Mouse (Mus musculus) right cerebral cortex, adult 2 months (tissue): ENCODE data around the gene Capn5.
"Not testable (repeated sequence)": the region's sequence is repeated elsewhere in the genome, so short reads cannot be mapped to it uniquely, and the experiment has no call there.

Experiments
- DNase-seq, 2 experiments: peaks; one replicate each; pipeline ENCODE4 v3.0.0; 2021 to 2022; ENCODE audit warnings: low spot score in 2 of 2

Gene Capn5

DNA sequence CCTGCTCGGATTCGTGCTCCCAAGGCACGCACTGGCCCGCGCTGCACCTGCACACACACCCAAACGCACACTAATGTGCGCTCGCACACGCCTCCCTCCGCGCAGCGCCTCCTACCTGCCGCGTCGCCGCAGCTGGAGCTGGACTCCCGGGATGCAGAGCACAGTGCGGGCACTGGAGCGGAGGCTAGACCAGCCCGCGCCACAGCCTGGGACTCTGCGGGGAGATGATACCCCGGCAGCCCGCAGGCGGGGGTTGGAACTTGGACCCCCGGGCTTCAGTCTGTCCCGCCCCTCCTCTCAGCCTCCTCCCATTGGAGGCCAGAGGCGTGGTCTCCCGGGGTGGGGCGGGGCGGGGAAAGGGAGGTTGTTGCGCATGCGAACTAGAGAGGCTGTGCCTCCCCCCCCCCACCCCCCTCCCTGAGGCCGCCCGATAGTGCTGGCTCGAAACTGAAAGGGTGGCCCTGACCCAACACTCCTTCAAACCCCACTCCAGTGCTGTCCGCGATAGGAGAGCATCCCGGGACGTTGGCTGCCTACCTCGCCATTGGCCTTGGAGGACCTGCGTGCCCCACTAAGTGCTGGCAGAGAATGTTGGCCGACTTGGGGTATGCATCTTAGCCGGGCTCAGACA is at the start of gene Capn5:
Capn5 (minus strand) TSS at position 346 of the 631 bp plus-strand sequence.
- peak; percentile 46 to 57 for DNase-seq

DNA sequence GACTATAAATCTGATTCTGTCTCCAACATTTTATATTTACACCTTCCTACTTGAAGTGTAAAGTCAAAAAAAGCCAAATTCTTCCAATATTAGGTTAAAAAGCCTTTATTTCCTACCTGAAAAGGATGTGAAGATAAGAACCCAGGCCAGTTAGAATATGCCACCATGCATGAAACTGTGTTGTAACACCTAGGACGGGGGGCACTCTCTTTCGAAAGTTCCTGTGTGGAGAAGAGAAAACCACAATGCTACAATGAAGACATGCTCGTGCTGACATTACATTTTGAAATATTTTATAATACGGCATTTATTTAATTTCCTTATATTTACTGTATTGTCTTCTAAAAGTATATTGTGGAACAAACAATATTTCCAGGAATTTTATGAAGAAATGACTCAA is 45.7 kb upstream of the Capn5 start:
- DNase-seq: no peak

DNA sequence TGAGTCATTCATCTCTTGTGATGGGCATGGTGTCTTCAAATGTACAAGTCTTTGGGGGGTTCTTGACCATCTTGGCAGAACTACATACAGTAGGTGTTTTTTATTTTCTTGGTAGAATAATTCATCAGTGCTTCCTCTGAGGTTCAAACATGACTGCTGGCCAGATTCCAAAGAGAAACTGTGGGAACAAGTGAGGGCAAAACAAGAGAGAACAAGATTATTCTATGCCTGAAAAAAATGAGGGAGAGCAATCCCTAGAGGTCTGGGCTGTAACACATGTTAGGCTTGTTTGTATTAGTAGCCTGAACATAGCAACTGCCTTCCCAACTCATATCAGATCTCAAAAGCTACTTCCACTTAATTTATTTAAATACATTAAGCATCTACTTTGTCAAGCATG is 38.6 kb upstream of the Capn5 start:
- DNase-seq: no peak

DNA sequence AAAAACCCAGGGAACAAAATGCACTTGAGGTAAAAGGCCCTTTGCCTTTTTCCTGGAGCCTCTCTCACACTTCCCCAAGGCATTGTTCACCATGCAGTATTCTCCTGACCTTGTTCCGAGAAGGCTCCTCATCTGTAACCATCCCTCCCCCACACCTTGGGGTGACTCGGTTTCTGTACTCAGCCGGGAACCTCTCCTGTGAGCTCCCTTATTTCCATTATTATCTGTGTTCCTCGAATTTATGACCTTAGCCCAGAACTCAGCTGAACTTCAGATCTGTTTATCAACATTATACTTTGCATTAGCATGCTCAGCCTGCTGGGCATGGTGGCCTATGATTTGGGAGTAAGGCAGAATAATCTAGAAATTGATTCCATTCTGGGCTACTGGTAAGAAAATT is 24.9 kb upstream of the Capn5 start:
- DNase-seq: no peak

DNA sequence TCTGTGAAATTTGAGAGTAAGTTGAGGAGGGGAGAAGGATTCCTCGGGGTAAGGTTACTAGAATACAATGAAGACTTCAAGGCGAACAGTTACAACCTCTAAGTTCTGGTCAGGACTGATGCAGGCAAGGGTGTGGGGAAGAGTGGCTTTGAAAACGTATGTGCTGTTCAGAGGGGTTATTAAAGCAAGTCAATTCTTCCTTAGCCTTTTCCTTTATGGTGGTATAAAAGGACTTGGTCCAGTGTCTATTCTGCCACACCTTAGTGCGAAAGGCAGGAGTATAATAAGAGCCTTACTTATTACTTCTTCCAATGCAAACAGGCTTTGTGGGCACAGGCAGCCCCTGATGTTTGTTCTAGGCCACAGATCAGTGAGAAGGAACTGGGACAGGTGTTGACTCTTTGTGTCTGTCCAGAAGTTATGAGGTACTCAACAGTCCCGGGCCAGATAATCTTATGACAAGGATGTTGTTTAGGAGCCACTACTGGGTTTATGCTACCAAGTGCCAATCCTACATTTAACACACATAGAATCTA is 23.5 kb upstream of the Capn5 start:
- DNase-seq: no peak

DNA sequence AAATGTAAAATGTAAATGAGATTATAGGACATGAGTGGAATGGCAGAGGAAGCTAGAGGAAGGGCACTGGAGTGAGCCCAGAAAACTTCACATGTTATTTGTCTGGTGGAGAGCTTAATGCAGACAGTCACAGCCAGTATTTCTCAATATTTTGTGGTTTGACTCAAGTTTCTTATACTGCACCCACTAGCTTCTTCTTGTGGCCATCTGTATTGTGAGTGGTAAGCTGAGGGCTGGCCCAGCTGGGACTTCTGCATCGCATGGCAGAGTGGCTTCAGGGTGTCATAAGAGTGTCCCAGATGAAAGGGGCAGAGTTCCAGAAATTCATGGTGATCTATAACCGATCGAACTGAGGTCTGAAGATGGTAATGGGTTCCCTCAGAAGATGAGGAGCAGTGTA is 22.3 kb upstream of the Capn5 start:
- DNase-seq: no peak

DNA sequence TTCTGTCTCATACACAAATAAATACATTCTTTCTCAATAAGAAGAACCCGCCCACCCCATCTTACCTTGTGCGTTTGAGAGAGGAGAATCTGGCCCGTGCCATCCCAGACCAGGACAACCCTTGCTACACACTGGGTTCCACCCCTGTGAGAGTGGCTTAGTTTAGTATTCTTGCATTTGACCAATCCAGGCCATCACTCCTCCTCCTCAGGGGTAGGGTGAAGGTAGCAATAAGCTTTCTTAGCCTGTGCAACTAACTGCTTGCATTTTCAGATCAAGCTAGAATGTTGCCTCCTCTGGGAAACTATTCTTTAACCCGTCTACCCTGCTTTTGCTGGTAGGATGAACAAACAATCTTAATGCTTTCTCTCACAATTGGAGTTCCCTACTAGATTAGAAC is 21.3 kb upstream of the Capn5 start, which contains the start of gene B3gnt6:
B3gnt6 (minus strand) TSS at position 101 of the 400 bp plus-strand sequence.
- no peak for DNase-seq

DNA sequence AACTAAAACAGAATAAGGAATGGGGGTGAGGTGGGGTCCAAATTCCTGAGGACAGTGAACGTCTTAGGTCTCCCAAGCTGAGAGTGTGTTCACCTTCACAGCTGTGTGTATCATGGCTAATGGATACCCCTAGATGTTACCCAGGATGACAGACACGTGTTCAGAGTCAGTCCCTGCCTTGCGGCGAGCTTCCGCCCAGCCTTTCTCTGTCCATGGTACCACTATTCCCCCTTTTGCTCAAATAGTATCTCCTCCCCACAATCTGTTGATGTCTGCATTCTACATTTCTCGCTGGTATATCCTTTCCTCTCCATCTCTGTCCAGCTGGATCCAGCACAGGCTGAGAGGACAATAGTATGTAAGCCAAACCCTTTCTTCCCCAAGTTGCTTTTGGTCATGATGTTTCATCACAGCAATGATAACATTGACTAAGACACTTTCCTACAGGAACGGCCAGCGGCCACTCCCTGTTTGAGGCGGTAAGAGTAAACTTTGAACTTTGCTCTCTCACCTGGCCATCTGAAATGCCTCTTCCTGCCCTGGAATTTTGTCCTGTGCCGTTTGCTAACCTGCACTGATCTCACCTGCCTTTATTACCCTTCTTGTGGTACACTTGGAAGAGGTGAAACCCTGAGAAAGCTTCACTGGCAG is 17.2 kb upstream of the Capn5 start:
- DNase-seq: no peak

DNA sequence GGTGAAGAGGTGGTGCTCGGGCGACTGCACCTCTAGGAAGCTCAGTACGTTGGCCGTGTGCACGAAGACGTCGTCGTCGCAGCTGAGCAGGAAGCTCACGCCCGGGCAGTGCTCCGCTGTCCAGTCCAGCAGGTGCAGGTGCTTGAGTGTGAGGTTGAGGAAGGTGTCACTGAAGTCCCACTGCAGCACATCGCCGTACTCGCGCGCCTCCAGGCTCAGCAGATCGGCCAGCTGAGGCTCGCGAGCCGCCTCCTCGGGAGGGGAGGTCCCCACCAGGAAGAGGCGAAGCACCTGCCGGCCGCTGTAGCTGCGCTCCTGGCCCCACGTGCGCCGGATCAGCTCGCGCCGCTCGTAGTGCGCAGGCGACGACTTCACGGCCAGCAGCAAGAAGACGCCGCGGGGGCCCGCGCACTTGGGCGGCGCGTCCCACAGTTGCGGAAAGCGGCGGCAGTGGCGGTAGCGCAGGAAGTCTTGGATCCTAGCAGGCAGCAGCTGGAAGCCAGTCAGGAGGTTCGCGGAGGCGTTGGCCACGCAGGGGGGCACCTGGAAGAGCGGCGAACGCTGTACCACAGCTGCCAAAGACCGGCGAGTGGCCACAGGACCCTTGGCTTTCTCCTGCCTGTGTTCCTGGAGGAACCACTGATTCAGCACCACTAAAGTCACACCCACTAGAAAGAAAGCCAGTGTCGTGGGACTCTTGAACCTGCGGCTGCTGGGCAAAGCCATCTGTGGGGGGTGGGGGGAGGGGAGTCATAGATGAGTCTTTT is 16.1 kb upstream of the Capn5 start:
- DNase-seq: peak; percentile 39 to 40

DNA sequence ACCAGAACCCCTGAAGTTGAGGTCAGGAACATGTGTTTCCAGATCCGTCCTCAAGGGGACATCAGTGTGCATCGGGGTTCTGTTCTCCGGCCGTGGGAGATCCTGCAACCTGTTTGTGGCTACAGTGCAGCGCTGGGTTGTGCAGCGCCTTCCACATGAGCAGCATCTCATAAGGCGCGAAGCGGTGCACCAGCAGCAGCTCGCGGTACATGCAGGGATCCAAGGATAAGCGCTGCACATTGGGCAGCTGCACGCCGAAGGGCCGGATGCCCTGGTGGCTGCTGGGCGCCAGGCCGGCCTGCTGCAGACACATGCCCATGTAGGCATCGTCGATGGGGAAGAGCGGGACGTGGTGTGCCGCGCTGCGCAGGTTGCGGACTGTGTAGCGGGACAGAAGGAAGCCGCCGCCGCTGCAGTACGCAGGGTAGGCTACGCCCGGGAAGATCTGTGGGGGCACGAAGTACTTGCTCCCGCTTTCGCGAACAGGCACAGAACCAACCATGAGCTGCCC is 15.5 kb upstream of the Capn5 start:
- DNase-seq: peak; percentile 16 to 51

DNA sequence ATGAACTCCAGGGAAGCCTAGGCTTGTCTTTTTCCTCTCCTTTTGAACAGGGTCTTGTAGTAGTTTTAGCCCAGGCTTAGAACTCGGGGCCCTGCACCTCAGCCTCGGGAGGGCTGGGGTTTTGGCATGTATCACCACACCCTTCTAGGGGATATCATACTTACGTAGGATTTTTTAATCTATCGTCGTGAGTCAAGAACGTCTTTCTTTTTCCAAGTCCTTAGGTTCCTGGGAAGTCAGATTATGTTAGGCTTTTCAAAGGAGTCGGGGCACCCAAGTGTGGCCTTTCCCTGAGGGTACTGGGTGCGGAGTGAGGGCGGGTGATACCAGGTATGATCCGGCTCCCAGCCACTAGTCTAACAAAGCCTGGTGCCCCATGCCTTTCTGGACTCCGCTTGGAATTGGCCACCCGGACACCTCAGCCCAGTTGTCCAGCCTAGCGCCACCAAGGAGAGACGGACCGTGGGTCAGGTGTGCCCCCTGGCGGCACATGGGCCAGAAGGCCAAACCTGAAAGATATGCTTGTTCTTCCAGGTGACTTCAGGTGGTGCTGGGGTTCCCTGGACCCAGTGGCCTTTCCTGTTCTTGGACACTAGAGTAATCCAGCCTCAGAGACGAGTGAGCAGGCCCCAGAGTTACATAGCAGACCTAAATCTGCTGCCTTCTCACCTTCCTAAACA is 13.6 kb upstream of the Capn5 start:
- DNase-seq: no peak

DNA sequence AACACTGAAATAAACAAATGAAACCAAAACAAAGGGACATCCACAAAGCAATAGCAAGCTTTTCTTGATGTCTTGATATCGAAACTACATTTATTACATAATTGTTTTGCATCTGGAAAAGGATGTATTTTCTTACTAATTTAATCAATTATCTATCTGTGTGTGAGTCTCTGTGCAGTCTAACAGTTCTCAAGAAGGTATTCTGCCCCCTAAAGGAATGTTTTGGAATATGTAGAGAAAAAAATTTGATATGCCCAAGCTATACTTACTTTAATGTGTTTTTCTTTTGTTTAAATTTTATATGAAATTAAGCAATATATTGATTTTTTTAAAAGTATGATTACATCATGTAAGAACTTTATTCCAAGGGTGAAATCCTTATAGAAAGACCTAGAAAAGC is 12.5 kb upstream of the Capn5 start:
- DNase-seq: no peak

DNA sequence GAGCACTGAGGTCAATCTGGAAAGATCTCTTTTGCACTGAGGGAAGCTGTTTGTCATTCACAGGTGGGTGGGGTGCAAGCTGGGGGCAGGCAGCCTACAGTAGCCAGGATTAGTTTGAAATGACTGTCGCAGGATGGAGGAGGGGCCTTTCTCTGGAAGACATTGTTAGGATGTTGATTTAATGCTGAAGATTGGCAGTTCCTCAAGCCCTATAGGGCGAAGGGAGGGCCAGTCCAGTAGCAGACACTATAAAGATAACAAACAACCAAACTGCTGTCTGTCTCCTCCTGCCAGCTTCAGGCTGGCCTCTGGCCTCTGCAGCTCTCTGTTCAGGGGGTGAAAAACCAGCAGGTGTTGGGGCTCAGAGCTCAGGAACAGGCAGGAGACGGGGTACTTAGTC is 11.7 kb upstream of the Capn5 start:
- DNase-seq: no peak

DNA sequence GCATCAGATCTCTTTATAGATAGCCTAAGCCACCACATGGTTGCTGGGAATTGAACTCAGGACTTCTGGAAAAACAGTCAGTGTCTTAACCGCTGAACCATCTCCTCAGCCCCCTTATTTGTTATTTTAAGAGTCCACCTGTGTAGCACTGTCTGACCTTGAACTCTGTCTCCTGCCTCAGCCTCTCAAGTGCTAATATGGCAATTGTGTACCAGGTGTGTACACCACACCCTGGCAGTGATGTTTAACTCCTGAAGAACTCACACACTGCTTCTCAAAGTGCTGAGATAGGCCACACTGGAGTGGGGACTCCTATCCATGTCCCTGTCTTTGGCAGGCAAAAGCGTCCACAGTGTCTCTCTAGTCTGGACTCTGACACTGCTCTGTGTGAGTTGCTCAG is 10.6 kb upstream of the Capn5 start:
- no peak for DNase-seq

DNA sequence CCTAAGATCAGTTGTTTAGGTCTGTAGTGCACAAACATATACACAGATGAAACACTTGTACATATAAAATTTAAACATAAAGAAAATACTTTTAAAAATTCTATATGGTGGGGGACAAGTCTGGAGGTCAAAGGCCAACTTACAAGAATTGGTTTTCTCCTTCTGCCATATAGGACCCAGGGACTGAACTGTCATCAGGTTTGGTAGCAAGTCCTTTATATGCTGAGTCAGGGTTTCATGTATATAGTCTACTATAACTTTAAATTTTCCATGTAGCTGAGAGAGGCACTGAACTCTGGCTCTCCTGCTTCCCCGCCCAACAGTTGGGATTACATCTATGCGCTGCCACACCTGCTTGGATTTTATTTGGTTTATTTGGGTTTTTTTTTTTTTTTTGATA is 10.2 kb upstream of the Capn5 start:
- DNase-seq: no peak

DNA sequence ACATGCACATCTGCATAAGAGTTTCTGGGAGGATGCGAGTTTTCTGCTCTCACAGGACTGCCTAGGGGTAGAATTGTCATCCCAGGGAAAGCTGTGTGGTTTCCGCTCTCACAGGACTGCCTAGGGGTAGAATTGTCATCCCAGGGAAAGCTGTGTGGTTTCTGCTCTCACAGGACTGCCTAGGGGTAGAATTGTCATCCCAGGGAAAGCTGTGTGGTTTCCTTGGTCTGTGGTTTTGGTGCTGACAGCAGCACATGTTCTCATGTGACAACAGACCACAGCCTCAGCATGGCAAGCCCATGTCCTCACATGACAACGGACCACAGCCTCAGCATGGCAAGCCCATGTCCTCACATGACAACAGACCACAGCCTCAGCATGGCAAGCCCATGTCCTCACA is 9.3 kb upstream of the Capn5 start:
- not testable (repeated sequence) for DNase-seq

DNA sequence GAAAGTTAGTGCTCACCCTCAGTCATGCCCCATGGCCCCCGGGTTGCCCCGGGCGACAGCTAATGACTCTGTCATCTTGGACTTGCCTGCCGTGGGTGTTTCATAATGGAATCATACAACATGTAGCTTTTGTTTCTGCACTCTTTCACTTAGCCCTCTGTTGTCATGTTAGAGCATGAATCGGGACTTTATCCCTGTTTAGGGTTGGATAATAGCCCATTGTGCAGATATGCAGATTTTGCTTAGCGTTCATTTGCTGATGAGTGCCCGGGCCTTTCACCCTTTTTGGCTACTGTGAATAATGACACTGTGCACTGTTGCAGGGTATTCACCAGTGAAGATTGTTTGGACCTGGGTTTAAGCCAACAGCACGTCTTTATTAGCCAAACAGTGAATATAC is 8.6 kb upstream of the Capn5 start:
- DNase-seq: no peak

DNA sequence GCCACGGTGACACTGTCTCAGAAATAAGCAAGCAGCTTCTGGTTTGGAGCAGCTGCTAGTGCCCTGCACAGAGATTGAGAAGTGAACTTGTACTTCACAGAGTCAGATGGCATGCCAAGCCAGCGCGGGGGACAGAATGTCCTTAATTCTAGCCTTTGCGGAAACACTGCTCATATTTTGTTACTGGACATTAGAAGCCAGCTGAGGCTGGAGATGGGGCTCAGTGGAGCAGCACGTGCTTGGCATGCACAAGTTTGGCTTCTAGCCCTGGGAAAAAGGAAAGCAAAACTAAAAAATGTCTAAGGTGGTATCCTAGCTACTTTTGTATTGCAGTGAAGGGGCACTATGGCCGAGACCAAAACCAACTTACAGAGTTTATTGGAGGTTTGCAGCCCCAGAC is 7.3 kb upstream of the Capn5 start:
- DNase-seq: no peak

DNA sequence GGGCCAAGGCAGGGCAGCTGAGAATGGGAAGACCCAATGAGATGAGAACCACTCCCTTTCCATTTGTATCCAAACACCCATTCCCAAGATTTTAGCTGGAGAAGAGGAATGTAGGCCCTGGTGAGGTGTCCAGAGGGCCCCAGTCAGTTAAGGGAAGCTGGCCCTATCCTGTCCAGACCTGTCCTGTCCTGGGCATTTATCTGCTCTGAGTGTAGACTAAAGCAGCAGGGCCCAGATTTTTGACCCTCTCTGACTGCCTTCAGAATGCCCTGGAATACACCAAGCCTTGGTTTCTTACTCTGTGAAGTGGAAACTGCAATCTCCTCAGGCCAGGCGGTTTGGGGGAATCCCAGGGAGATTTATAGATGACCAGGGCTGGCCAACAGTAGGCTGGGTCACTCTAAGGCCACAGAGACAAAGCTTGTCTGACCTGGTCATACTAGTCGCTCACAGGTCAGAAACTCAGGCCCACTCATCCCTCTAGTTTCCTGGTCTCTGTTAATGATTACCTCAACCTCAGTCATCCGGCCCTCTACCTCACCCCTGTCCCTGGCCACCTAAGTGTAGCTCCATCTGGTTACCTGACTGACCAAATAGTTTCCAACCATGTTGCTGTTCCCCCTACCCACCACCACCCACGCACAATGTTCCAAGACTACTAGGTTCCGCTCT is 622 bp upstream of the Capn5 start:
- DNase-seq: no peak

DNA sequence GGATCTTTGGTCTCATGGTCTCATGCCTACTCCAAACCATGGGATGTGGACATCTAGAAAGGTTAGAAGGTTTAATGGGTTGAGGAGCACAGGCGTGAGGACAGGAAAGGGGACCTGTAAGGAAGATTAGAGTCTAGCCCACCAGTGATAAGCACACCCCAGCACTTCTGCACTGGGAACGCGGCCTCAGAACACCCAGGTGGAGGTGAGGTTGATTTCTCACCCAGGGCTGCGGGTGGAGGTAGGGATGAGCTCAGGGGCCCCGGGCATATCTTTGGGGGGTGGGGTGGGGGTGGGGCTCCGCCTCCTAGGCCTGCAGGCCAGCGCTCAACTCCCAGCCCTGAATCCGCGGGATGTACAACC is 527 bp downstream of the Capn5 start:
- DNase-seq: no peak

DNA sequence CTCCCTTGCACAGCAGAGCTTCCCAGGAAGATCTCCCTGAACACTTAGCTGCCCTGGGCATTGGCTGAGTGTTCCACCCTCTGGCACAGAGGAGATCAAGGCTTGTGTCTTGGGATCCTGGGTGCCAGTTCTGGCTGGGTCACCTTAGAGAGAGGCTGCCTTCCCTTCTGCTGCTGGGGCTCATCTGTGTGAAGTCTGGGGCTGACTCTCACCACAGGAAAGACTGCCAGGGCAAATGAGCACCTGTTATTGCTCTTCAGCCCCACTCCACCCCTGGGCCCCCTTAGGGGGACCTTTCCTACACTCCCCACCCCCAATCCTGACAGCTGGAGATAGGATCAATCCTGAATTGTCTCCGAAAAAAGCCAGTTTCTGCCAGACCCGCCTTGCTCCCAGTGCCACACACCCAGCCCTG is 996 bp downstream of the Capn5 start:
- DNase-seq: no peak
